Mouse (Mus musculus) small intestine, adult 2 months (tissue): ENCODE measurements at regions not wholly inside any gene's neighbourhood (a gene's known extent, or its start where the extent isn't known, plus 50 kb on each side); places are given as distances from the start of the nearest gene placed in this dataset.

ENCODE experiments used
- CTCF ChIP-seq: fragments of 200-500 bp; IDR thresholded peaks from 2 replicates; pipeline ENCODE4 v1.5.1; 2012; ENCODE audit warnings: low read depth, mild to moderate bottlenecking, control low read depth, inconsistent platforms, low read length, moderate library complexity, mixed read lengths; ENCODE audit not compliant: insufficient replicate concordance, insufficient read length; ENCODE audit errors: extremely low read depth
- POLR2A ChIP-seq: fragments of 200-500 bp; IDR thresholded peaks from 2 replicates; pipeline ENCODE4 v1.6.1; 2012; ENCODE audit warnings: low read depth, mild to moderate bottlenecking, control low read depth, inconsistent platforms, low read length, moderate library complexity

- TF ChIP-seq POLR2A: no peak
- TF ChIP-seq CTCF: no peak
Observed at GRCm38 (mm10) chr11:20395848-20396203, 63.3 kb upstream of the Slc1a4 start.
